In the genomic region with DNA sequence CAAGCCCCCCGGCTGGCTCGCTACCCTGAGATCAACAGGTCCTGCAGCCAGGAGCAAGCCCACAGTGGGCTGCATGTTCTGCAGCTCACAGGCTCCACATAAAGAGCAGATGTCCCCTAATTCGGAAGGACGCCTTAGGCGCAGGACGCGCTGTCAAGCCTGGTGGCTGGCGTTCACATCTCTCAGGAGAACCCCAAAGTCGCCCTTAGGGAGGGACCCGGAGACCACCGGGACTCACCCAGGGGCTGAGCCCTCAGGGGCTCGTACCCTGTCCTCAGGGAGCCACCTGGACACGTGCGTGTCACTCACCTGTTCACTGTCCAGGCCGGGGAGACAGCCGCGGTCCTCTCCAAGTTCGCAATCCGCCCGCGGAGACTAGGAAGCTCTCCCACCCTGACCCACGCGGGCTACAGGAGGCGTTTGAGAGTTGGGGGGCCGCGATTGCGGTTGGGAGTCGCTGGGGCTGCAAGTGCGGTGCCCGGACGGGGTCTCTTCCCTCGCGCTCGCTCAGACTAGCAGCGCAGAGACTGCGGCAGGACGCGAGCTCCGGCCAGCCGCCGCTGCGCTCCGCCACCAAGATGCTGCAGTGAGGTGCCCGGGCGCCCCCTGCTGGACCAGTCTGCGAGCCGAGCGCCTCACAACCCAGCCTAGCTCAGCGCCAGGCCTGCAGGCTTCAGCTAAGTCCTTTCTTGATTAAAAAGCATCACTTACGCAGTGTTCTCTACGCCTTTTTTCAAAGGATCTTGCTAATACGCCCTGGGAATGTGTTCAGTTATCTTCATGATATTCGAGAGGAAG, we compare ENCODE assay signal across 8 mouse cellular contexts. TPM values are rescaled to one million over a fixed set of nuclear protein-coding genes. Genes with fewer than 3 reads are reported as not detected.
DNase-seq lines count a peak whose midpoint lies in the region; ATAC-seq and TF ChIP-seq lines count a peak whose summit lies in the region.

No protein-coding gene starts in this region.

- no peak overlapping the region for H3K27ac ChIP-seq in cerebellum, adult 2 months (ENCODE audit: insufficient read depth, low read length)
- H3K27ac ChIP-seq in lung, embryonic 14.5 days (ENCODE audit: low read depth): peak overlapping the region; percentile 61

- peak overlapping the region; percentile 92 for H3K4me2 ChIP-seq in lung, embryonic 14.5 days

- 2% methylated on average over 53 of the region's 53 CpGs for WGBS in cerebellum, adult 2 months
- under 1% methylated on average over 53 of the region's 53 CpGs for WGBS in lung, embryonic 14.5 days

- peak overlapping the region; percentile 65 for H3K9ac ChIP-seq in lung, embryonic 14.5 days

- DNase-seq in ES-CJ7 (ENCODE audit: low read depth, low spot score): peak; percentile 92
- DNase-seq in cerebellum, adult 2 months: peak; percentile 77 to 85
- DNase-seq in layer of hippocampus, adult 9-10 months (ENCODE audit: low spot score): peak; percentile 73
- peak; percentile 97 for DNase-seq in lung, embryonic 14.5 days
- DNase-seq in testis, postnatal 10 days (ENCODE audit: low spot score): peak; percentile 99

- peak overlapping the region; percentile 55 for H3K4me3 ChIP-seq in cerebellum, adult 2 months (replicated peaks; ENCODE audit: insufficient read depth, low read depth, low read length)
- H3K4me3 ChIP-seq in lung, embryonic 14.5 days (ENCODE audit: low read depth, low read length): peak overlapping the region; percentile 60

- no peak for TF ChIP-seq POLR2A in cerebellum, adult 2 months (IDR thresholded peaks at IDR 0.05; ENCODE audit: borderline replicate concordance, insufficient read depth, low read length)

- H3K36me3 ChIP-seq in lung, embryonic 14.5 days (ENCODE audit: insufficient read depth): no peaks in the 10 kb centered on the region

- H3K27me3 ChIP-seq in cerebellum, adult 2 months (ENCODE audit: control insufficient read depth, insufficient read depth, low read length): no peaks in the 10 kb centered on the region
- H3K27me3 ChIP-seq in lung, embryonic 14.5 days (ENCODE audit: insufficient read depth, low read length): no peaks in the 10 kb centered on the region; the same call in 1 of the 2 replicates

- no peaks in the 10 kb centered on the region for H3K9me3 ChIP-seq in lung, embryonic 14.5 days (ENCODE audit: low read depth, low read length)

- H3K4me1 ChIP-seq in cerebellum, adult 2 months (ENCODE audit: control insufficient read depth, insufficient read depth, low read length): no peaks in the 10 kb centered on the region; the same call in 1 of the 2 replicates
- 0 out of 2 replicates have a peak, but pooled peaks cover 3% of the 10 kb centered on the region for H3K4me1 ChIP-seq in lung, embryonic 14.5 days (ENCODE audit: insufficient read depth)

- peak; percentile 99 for ATAC-seq in frontal cortex, adult (ENCODE audit: low TSS enrichment)
- ATAC-seq in hematopoietic stem cell, adult 5-6 weeks (replicated peaks in 1 of 2; ENCODE audit: insufficient read depth in 1 of 2, low FRiP score in 2 of 2, low TSS enrichment in 1 of 2, low read depth in 1 of 2, poor library complexity in 2 of 2, severe bottlenecking in 2 of 2): peak; percentile 88 to 96
- peak; percentile 94 for ATAC-seq in lung, embryonic 14.5 days (ENCODE audit: insufficient read depth)
- ATAC-seq in neutrophil, adult 5-6 weeks (ENCODE audit: extremely low read depth, insufficient number of reproducible peaks, low FRiP score, poor library complexity, severe bottlenecking): peak; percentile 44; the same call in 1 of the 2 replicates

- TF ChIP-seq CTCF in cerebellum, adult 2 months (IDR thresholded peaks at IDR 0.05; ENCODE audit: borderline replicate concordance, insufficient read depth, low read depth, low read length): peak; percentile 76
- TF ChIP-seq CTCF in lung, embryonic 14.5 days (IDR thresholded peaks at IDR 0.05; ENCODE audit: low read depth): peak; percentile 87

RNA-seq across cellular contexts. Expression of a gene that starts 0.9 kb away (rescaled TPM):
- polyA plus RNA-seq in cerebellum, adult 2 months (2012; rRNA removed): 7.0 and 9.2 TPM in 2 replicates
- not detected in 2 replicates for total RNA-seq in hematopoietic stem cell, adult 5-6 weeks (2017)
- 21.3 and 22.0 TPM in 2 replicates for polyA plus RNA-seq in lung, embryonic 14.5 days (2014; fragmentation: Nextera tagmentation; extraction: Ambion mirVana)
- not detected in 2 replicates for total RNA-seq in neutrophil, adult 5-6 weeks (2017)

Comparison
In these comparisons a context has a peak if more than half of its experiments do, and no peak if none do; other contexts are left out.
1. ATAC-seq: peak in every context shown above with its lines; median percentile 99 in frontal cortex, adult; 94 in lung, embryonic 14.5 days; 92 in hematopoietic stem cell, adult 5-6 weeks; 44 in neutrophil, adult 5-6 weeks.